ENCODE assay signal across 16 mouse cellular contexts in the genomic region with DNA sequence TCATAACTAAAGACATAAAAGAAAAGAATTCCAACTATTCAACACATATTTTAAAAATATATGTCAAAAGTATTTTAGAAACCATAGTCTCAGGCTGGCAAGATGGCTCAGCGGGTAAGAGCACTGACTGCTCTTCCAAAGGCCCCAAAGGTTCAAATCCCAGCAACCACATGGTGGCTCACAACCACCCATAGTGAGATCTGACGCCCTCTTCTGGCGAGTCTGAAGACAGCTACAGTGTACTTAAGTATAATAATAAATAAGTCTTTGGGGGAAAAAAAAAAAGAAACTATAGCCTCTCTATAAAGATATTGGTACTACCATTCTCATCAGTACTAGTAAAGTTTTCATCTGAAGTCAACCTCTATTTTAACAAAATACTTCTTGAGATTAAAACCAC.
A peak's percentile ranks its signal among the peaks of the same experiment; 100 is the strongest.
DNase-seq lines count a peak whose midpoint lies in the region; ATAC-seq and TF ChIP-seq lines count a peak whose summit lies in the region.
"Had no signal": no experiment of that assay in that cellular context is flagged by ENCODE, and none has a peak within 500 bp of the region (broad histone marks: within the 10 kb centered on the region; RNA-seq: fewer than 3 reads in every experiment).

No protein-coding gene starts in this region.

- no peak for DNase-seq in gastrocnemius, adult 2 months
- DNase-seq in gastrocnemius, postnatal 14 days = no peak
- DNase-seq in liver, postnatal 0 days = no peak
- DNase-seq in liver = no peak
- peak; percentile 45 for DNase-seq in CD4-positive helper T cell, adult 2 months (ENCODE audit: low read depth, low spot score)
- DNase-seq in T-cell, adult 2 months (ENCODE audit: low spot score) = peak; percentile 28
- no peak for DNase-seq in embryo, embryonic 11 days
- DNase-seq in testis, postnatal 10 days (ENCODE audit: low spot score) = no peak
- DNase-seq: adrenal gland, postnatal 25 days; cerebellum, adult 9-11 months; heart, postnatal 36 days had no signal

- H3K4me3 ChIP-seq in gastrocnemius, adult 2 months = no peak overlapping the region
- no peak overlapping the region for H3K4me3 ChIP-seq in liver, postnatal 0 days (ENCODE audit: low read depth, low read length)
- H3K4me3 ChIP-seq: limb, embryonic 15.5 days; neural tube, embryonic 15.5 days had no signal

- no peaks in the 10 kb centered on the region for H3K9me3 ChIP-seq in liver, postnatal 0 days (ENCODE audit: low read length)
- H3K9me3 ChIP-seq: limb, embryonic 15.5 days; neural tube, embryonic 15.5 days had no signal

- 42% methylated on average over 3 of the region's 3 CpGs for WGBS in liver, postnatal 0 days (ENCODE audit: insufficient replicate concordance)

- ATAC-seq in liver, postnatal 0 days = no peak
- ATAC-seq: forebrain, embryonic 14.5 days; inflammation-experienced regulatory T-cells, adult 6 months had no signal

- no peak overlapping the region for H3K4me2 ChIP-seq in liver, postnatal 0 days (ENCODE audit: low read depth, low read length)
- H3K4me2 ChIP-seq: limb, embryonic 15.5 days; neural tube, embryonic 15.5 days had no signal

- TF ChIP-seq EP300 in liver, postnatal 0 days (IDR thresholded peaks at IDR 0.05; ENCODE audit: low read depth) = no peak

- H3K4me1 ChIP-seq in liver, postnatal 0 days (ENCODE audit: insufficient read depth) = 0 out of 2 replicates have a peak, but pooled peaks cover 3% of the 10 kb centered on the region

- TF ChIP-seq CTCF in gastrocnemius, adult 2 months (IDR thresholded peaks at IDR 0.05) = peak; percentile 39
- TF ChIP-seq CTCF in liver, postnatal 0 days (IDR thresholded peaks at IDR 0.05; ENCODE audit: low read depth) = peak; percentile 25; the same call in 1 of the 2 replicates

- intact Hi-C loops in gastrocnemius, adult 2 months (cut with DNase I) = no loop called here
- intact Hi-C loops in gastrocnemius, postnatal 14 days (cut with DNase I; ENCODE audit: low total_unique reads) = no loop called here

- no peak overlapping the region for H3K9ac ChIP-seq in liver, postnatal 0 days (replicated peaks)
- H3K9ac ChIP-seq: limb, embryonic 15.5 days; neural tube, embryonic 15.5 days had no signal

- no peak overlapping the region for H3K27ac ChIP-seq in gastrocnemius, adult 2 months
- H3K27ac ChIP-seq in liver, postnatal 0 days (ENCODE audit: low read depth) = no peak overlapping the region
- H3K27ac ChIP-seq: kidney, postnatal 0 days; limb, embryonic 15.5 days; neural tube, embryonic 15.5 days had no signal

- peaks cover 8% of the 10 kb centered on the region; the same call in 1 of the 2 replicates for H3K36me3 ChIP-seq in liver, postnatal 0 days (replicated peaks; ENCODE audit: insufficient read depth, low read length)
- H3K36me3 ChIP-seq: limb, embryonic 15.5 days had no signal

- H3K27me3 ChIP-seq in liver, postnatal 0 days (ENCODE audit: insufficient read depth, low read length) = no peaks in the 10 kb centered on the region
- H3K27me3 ChIP-seq: limb, embryonic 15.5 days; neural tube, embryonic 15.5 days had no signal

Comparison
In these comparisons a context has a peak if more than half of its experiments do, and no peak if none do; other contexts are left out.
1. DNase-seq: peak in CD4-positive helper T cell, adult 2 months (single experiment) and T-cell, adult 2 months (single experiment); none in gastrocnemius, adult 2 months (single experiment), gastrocnemius, postnatal 14 days (single experiment), liver, postnatal 0 days (single experiment), liver (single experiment), embryo, embryonic 11 days (single experiment) and testis, postnatal 10 days (single experiment).